Mouse (Mus musculus) kidney, adult 9 months (tissue): ENCODE results near the gene 1700021F07Rik.

ENCODE experiments used
- DNase-seq: peaks from one replicate; pipeline ENCODE4 v3.0.0; 2022

Gene 1700021F07Rik

DNA sequence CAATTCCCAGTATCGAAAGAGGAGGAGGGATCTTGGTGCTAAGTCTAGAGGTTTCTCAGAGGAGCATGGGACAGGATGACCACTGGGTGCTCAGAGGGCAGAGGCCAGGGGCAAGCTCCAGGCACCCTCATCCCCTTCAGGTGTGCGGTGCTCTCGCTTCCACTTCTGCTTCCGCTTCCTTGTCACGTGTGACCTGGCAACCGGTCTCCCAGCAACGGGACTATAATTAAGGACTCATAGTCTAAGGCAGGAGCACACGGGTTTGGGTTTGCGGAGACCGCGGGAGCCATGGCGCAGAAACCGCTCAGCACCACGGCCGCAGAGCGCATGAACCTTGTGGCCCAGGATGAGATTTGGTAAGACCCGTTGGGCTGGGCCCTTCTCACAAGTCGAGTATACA, at the start of gene 1700021F07Rik:
1700021F07Rik (plus strand) TSS at position 211 of the 400 bp plus-strand sequence.
- no peak for DNase-seq

DNA sequence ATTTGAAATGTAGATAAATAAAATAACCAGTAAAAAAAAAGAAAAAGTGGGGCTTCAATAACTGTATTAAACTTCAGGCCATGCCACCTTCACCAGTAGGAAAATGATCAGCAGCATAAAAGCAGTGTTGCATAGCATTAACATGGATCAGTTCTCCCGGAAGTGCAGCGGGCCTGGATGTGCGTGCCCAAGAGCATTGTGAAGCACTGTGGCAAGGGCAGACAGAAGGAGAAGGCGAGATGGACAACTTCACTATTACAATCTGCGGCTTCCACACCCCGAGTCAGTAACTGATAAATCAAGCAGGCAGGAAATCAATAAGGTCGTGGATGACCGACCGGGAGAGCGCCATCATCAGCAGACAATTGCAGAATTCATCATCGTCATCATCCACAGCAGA, 49.2 kb upstream of the 1700021F07Rik start:
- DNase-seq: no peak

DNA sequence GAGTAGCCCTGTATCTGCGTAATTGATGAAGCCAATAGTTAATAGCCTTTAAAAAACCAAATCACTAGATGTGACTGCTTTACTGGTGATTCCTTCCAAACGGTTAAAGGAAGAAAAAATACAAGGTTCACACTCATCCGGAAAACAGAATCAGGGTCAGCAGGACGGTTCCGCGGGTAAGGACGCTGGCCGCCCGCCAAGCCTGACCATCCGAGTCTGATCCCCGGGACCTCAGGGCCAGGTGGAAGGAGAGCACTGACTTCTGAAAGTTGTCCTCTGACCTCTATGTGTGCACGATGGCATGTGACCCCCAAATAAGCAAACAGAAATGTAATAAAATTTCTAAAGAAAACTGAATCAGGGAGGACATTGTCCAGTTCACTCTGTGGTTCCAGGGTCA, 43.3 kb upstream of the 1700021F07Rik start:
- no peak for DNase-seq

DNA sequence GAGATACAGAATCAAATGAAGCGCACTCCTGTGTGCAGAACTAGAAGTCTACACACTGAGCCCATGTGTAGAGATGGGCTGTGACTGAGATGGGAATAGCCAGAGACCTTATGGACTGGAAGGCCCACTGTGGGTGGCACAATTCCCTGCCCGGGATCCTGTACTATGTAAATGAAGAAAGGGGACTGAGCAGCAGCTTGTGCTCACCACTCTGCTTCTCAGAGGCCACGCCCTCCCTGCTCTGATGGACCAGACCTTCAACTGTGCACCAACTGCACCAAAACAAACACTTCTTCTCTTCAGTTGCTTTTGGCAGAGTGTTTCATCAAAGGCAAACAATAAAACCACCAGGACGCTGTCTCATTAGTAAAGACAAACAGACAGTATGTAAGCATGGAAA, 37.9 kb upstream of the 1700021F07Rik start:
- no peak for DNase-seq

DNA sequence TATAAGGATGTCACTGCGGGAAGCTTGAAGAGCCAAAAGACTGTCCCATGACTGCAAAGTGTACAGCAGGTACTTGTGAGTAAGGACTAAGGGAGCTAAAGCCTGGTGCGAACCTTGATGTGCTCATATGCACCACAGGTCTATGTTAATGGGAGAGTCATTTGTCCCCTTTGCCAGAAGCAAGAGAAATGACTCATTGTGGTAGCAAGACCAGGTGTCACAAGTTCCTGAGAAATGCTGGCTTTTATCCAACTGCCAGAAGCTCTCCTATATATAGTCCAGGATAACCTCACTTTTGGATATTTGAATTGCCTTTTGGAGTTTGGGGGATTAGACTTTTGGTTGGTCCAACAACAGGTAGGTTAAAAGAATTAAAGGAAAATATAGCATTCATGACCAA, 22.8 kb upstream of the 1700021F07Rik start:
- DNase-seq: no peak

DNA sequence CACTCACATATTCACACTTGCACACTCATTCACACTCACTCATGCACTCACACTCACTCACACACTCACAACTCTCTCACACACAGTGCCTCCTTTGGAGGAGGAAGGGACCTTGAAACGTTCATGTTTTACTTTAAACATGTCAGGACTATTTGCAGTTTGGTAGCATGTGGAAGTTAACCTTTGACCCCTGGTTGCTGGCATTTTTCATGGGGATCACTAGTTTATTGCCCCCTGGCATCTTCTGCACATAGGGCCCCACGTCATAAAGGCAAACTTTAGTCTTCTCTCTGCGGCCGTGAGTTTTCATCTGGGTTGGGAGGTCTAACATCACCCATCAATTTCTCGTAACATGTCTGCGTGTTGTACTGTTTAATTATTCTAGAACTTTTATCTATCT, 8.4 kb upstream of the 1700021F07Rik start:
- no peak for DNase-seq

DNA sequence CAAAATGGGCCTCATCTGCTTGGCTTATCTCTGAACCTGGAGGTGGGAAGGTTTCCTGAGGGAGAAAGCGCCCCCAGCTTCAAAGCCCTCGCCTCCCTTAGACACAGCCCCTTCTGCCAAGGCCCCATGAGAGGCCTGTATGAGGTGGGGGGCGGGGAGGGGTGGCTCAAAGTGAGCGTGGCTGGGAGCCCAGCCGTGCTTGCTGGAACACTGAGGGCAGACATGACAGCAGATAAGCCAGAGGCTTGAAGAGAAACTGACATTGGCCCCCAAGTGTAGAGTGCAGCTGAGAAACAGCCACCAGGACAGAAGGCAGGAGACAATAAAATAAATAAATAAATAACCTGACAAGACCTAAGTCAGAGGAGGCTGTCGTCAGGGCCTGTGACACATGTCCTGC, 7.2 kb upstream of the 1700021F07Rik start:
- DNase-seq: no peak

DNA sequence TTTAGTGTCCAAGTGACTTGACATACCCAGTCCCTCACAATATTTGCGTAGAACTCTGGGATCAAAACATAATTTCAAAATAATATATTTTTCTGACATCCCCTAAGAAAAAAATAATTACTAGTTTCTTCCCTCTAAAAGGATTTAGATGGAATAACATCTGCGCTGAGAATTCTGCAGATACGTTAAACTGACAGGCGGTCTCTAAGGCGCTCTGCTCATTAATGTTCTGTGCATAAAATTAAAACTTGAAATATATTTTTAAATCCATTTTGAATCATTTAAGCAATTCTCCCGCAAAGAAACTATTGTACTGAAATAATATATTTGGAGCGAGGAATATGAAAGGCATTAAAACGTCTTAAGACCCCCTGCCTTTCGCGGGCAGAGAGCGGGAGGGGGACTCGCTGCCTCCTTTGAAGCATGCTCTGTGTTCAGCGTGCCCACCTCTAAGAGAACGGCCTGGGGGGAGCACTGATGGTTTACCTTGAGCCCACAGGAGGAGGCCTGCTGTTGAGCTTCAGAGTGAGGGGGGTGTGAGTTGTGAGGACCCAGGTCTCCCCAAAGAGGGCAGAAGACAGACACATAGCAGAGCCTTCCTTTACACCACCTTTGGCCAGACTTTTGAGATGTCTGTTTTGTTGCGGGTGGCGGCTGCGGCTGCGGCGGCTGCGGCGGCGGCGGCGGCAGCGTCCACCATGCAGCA, 6.1 kb upstream of the 1700021F07Rik start:
- no peak for DNase-seq

DNA sequence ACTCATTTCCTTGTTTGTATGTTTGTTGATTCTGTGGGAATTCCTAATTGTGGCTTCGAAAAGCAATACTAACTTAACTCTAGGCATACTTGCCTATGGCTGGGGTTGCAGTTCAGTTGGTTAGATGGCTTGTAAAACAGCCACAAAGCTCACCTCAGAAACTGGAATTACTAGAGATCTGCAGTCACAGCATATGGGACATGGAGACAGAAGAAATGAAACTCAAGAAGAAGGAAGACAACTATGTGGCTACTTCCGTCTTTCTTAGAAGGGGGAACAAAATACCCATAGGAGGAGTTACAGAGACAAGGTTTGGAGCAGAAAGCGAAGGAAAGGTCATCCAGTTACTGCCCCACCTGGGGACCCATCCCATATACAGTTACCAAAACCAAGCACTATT, 6.1 kb downstream of the 1700021F07Rik start:
- DNase-seq: no peak

DNA sequence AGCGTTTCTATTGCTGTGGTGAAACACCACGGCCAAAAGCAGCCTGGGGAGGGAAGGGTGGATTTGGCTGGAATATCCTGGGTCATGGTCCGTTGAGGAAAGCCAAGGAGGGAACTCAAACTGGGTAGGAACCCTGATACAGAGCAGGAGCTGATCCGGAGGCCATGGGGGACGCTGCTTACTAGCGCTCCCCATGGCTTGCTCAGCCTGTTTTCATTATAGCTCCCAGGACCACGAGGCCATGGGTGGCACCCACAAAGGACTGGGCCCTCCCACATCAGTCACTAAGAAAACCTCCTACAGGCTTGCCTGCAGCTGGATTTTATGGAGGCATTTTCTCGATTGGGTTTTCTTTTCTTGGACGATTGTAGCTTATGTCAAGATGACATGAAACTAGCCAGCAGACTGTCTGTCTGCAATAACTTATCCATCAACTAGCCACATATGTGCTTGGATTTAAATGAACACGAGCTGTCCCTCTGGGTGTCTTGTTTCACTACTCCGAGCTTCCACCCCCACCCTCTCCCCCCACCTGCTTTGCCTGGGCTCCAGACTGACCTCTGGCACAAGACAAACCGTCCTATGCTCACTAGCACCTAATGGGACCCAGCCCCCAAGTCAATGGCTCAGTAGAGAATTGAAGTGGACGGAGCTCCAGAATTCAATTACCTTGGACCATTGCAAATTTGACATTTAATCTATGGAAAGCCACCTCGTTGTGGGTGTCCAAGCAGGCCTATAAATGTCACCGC, 10.5 kb downstream of the 1700021F07Rik start:
- no peak for DNase-seq

DNA sequence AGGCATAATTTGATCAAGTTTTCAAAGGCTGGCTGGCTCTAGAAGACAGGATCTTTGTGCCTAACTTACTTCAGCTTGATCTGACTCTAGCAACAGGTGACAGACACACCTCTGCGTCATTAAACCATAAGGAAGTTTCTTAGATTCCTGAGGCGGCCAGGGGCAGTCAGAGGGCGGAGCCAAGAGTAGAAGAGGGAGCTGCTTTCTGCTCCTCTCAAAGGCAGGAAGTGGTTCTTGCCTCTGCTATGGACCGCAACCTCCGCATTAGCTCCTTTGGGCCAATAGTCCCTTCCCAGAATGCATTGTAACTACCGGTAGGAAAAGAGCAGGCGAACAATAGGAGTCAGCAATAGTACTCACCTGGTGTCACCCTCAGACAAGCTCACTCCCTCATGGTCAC, 12.2 kb downstream of the 1700021F07Rik start:
- DNase-seq: no peak

DNA sequence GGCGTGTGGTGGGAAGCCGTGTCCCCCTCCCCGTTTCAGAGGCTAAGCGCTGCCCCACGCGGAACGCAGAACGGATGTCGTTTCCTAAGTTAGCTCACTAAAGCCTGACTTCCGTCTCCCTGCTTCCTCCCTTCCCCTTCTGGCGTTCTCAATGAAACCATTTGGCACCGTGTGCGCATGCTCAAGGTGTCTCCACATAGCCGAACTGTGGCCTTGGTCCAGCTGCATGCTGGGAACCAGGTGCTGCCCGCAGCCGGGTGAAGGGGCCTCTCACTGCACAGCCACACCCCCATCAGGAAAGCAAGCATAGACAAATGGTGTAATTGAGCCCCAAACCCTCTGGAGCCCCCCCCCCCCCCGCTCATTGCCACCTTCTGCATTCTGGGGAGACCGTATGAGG, 13.0 kb downstream of the 1700021F07Rik start:
- peak; percentile 50 for DNase-seq

DNA sequence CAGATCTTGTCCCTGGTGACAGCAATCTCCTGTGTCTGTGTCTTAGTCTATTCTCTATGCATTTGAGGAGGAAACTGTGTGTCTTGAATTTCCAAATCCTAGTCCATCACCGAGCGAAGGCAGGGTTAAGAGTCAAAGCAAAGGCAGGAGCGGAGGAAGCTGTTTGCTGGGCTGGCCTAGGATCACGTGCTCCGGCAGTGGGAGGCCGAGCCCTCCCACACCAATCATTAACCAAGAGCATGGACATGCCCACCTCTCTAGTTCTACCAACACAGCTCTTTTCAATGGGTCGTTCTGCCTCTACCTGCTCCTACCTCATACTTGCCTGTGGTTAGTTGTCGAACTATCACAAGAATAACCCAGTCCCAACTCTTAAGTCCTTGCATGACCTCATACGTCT, 13.5 kb downstream of the 1700021F07Rik start:
- peak; percentile 70 for DNase-seq

DNA sequence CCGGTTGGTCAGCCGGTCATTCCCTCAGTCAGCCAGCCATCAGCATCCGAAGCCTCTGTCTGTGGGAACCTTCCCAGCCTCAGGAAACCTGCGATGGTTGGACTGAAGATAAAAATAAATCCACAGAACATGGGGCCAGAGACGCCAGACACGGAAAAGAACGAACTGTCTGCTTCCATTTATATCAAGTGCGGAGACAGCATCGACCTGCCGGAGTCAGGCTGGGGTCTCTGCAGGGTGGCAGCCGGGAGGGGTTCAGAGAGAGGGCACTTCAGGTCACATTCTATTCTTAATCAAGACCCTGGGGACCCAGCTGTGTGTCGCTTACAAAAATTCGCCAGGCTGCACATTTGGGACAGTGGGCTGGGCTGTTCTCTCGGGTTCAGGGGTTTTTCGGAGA, 17.4 kb downstream of the 1700021F07Rik start:
- no peak for DNase-seq

DNA sequence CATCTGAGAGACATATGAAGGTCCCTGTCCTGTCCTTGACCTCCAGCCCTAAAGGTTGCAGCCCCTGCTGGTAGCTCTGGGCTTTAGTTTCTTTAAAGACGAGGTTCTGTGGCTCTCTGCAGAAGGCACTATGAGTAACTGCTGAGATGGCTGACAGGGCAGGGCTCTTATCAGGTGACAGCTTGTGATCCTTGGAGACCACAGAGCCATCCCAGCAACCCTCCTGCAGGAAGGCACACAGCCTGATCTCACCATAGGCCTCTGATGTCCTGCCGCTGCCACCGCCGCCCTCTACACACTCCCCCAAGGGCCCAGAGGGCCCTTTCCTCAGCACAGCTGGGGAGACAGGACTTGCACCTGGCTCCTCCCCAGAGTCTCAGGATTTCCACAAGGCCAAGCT, 19.4 kb downstream of the 1700021F07Rik start:
- DNase-seq: no peak

DNA sequence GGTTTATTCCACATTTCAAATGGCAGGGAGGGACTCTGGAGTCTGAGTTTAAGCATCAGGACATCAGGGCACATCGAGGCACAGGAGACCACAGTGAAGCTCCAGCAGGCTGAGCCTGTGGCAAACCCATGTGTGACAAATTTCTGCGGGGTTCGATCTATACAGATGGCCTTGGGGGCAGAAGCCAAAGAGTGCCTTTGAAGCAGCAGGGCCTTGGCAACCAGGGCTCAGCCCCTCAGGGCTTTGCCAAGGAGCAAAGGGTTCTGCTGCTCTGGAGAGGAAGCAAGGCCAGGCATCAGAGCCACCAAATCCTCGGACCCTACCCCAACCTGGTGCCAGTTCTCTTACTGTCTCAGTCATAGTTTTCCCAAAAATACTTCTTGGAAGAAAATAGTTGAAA, 20.3 kb downstream of the 1700021F07Rik start:
- no peak for DNase-seq

DNA sequence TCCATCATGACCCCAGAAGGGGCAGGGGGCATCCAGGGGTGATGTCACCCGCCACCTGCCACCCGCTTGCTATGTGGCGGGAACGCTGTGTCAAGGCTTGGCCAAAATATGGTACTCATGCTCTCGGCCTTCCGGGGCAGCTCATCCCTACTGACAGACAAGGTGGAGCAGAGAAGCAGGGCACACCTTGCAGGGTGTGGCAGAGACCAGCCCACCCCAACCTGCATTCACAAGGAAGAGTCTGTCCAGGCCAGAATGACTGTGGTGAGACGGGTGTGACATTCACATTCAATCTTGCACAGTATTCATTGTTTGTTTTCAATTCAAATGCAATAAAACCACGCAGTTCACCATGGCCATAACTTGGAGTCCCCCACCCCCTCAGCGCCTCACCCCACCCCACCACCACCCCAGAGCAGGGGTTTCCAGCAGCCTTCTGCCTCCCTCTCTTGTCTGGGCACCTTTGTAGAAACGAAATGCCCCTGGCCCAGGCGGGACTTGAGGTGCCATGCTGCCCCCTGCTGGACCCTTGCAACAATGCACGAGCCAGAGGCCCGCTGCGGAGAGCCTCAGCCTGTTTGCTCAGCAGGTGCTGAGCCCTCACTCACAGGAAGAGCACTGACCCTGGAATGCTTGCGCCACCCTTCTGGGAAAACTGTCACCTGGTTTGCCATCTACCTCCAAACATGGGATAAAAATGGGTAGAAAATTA, 23.8 kb downstream of the 1700021F07Rik start:
- peak; percentile 80 for DNase-seq

DNA sequence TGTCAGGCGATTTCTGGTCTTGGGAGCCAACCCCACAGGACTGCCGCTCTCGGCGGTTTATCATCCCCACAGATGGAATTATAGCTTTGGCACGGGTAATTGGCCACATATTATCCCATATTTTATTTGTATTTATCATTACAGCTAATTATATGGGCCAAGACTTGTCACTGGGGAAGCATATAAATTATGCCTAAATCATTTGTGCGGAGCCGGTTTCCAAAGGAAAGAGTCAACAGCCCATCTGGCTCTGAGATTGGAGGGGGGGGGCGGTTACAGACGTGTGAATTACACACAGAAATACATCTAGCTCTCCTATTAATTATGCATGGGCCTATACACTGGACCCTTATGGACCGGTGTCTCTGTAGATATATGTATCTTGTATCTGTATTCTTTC, 26.9 kb downstream of the 1700021F07Rik start:
- DNase-seq: no peak

DNA sequence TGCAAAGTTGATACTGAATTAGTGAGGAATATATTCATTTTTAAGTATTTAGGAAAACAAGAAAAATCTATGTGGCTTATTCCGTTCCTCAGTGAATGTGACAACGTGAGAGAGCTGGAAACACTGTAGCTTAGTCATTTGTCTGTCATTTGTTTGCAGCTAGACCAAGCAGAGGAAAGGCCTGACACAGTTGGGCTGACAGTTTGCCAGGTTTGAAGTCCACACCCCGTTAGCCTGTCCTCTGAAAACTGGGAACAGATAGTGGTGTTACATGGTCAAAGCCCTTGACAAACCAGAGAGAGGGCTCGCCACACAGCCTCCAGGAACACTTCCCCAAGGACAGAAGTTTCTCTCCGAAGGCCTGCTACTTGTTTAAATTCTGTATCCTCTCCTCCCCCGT, 28.3 kb downstream of the 1700021F07Rik start:
- DNase-seq: no peak

DNA sequence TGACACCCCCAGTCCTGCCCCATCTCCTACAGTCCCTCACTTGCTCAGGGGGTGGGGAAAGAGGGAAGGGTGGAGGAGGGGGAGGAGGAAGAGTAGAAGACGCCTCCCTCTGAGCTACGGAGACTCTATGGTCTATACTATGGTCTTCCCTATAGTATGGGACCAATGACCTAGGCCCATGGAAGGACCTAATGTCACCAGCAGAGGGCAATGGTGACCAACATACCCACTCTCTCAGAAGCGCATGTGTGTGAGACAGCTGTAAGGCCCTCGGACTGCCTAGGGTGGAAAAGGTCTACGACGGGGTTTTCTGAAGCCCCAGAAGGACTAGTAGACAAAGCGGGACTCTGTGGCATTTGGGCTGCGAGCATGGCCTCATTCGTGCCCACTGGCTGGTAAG, 31.5 kb downstream of the 1700021F07Rik start:
- DNase-seq: peak; percentile 17

DNA sequence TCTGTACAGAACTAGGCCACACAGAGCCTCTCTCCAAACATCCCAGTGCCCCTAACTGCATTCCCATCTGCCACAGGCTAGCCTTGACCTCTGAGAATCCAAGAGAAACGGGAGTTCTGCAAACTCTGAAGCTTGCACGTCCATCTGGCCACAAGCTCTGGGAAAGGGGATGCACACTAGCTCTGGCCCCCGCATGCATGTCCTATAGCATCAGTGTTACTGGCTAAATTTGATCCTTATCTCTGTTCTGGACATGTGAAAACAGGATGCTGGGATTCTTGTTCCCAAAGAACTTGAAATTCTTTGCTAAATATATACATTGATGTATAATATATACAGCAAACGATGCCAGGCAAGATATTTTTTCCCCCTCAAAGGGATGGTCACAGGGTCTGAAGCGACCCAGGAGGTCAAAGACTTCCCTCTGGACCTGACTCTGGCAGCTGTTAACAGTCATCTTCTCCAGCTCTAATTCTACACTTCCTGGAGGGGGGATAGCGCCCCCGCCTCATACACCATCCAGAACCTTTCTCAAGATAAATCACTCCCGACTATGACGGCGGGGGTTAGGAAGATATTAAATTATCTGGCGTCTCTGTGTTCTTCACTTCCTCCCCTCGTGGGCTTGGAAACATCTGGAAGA, 36.5 kb downstream of the 1700021F07Rik start:
- peak; percentile 20 for DNase-seq

DNA sequence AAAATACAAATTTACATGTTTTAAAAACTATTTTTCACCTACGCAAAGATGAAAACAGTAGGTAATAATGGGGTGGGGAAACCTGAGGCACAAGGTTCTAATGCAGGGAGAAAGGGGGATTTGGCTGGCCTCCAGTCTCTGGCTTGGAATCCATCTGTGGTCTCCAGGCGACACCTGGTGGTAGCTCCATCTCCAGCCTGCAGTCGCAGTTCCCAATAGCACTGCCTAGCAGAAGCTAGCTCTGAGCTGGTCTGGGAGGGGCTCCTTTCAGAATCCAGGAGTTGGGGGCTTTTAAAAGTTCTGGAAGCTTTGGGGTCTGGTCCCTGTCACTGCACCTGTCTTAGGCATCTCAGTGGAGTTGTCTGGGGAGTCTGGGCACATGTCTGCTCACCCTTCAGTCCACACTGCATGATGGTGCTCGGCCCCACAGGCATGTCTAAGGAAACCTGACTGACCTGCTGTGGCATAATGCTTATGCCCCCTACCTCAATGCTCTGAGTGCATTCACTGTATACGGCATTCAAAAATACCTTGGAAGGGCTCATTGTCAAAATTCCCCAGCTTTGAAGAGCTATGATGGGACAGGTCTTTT, 39.6 kb downstream of the 1700021F07Rik start:
- peak; percentile 66 for DNase-seq

DNA sequence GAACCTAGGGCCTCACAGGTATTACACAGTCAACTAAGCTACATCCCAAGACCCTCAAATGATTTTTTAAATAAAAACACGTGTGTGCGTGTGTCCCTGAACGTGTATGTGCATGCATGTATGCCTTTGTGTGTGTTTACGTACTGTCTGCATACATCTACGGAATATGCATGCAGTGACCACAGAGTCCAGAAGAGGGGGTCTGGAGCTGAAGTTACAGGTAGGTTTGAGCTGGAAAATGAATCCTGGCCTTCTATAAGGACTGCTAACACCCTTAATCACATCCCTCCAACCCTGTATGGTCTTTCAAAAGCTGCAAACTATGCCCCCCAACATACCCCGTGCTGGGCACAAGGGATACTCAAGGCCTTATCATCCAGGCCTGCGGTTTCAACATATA, 41.0 kb downstream of the 1700021F07Rik start:
- no peak for DNase-seq
